Comparison of ENCODE assay signal across 9 mouse cellular contexts in genomic region chr5:32862469-32863132, GRCm38 (mm10). TPM values are rescaled to one million over a fixed set of nuclear protein-coding genes. Genes with fewer than 3 reads are reported as not detected.
DNase-seq lines count a peak whose midpoint lies in the region; ATAC-seq and TF ChIP-seq lines count a peak whose summit lies in the region.
"Had no signal": no experiment of that assay in that cellular context is flagged by ENCODE, and none has a peak within 500 bp of the region (broad histone marks: within the 10 kb centered on the region; RNA-seq: fewer than 3 reads in every experiment).

No protein-coding gene starts in this region.

- H3K36me3 ChIP-seq in megakaryocyte, embryonic 14.5 days (replicated peaks; ENCODE audit: low read length), result peaks cover 22% of the 10 kb centered on the region
- H3K36me3 ChIP-seq in forebrain, embryonic 14.5 days (ENCODE audit: control insufficient read depth, insufficient read depth, low read length), result peaks cover 8% of the 10 kb centered on the region
- H3K36me3 ChIP-seq in limb, embryonic 14.5 days (ENCODE audit: control insufficient read depth, insufficient read depth, low read length), result peaks cover 6% of the 10 kb centered on the region
- peaks cover 2% of the 10 kb centered on the region for H3K36me3 ChIP-seq in neural tube, embryonic 15.5 days

- H3K4me2 ChIP-seq in forebrain, embryonic 14.5 days (ENCODE audit: low read length), result peak overlapping the region; percentile 76; the same call in 1 of the 2 replicates
- H3K4me2 ChIP-seq in limb, embryonic 14.5 days (replicated peaks; ENCODE audit: low read depth, low read length, severe bottlenecking), result peak overlapping the region; percentile 76
- H3K4me2 ChIP-seq in neural tube, embryonic 15.5 days, result peak overlapping the region; percentile 74

- no peak for TF ChIP-seq POLR2A in limb, embryonic 14.5 days (IDR thresholded peaks at IDR 0.05; ENCODE audit: borderline replicate concordance, extremely low read depth, insufficient read depth, insufficient read length)

- no peak overlapping the region for H3K9ac ChIP-seq in forebrain, embryonic 14.5 days (ENCODE audit: low read length)
- H3K9ac ChIP-seq in limb, embryonic 14.5 days (ENCODE audit: low read depth, low read length, severe bottlenecking), result no peak overlapping the region
- H3K9ac ChIP-seq in neural tube, embryonic 15.5 days (replicated peaks), result no peak overlapping the region

- ATAC-seq in megakaryocyte, adult 5-6 weeks (ENCODE audit: poor library complexity, severe bottlenecking), result no peak
- ATAC-seq in forebrain, embryonic 14.5 days, result no peak
- ATAC-seq in limb, embryonic 14.5 days (ENCODE audit: low FRiP score, low read depth), result no peak
- ATAC-seq in neural tube, embryonic 15.5 days (ENCODE audit: low FRiP score), result no peak

- H3K27me3 ChIP-seq in megakaryocyte, embryonic 14.5 days (replicated peaks), result no peaks in the 10 kb centered on the region
- no peaks in the 10 kb centered on the region for H3K27me3 ChIP-seq in forebrain, embryonic 14.5 days (replicated peaks; ENCODE audit: control insufficient read depth, insufficient read depth, low read length)
- no peaks in the 10 kb centered on the region for H3K27me3 ChIP-seq in limb, embryonic 14.5 days (ENCODE audit: control insufficient read depth, insufficient read depth, low read length)
- H3K27me3 ChIP-seq in neural tube, embryonic 15.5 days (replicated peaks), result no peaks in the 10 kb centered on the region

- peak; percentile 14 for DNase-seq in forebrain, embryonic 14.5 days (ENCODE audit: low spot score)
- DNase-seq in limb, embryonic 14.5 days (ENCODE audit: low spot score), result peak; percentile 40
- no peak for DNase-seq in layer of hippocampus, adult 9-11 months
- DNase-seq in gastrocnemius, postnatal 10 days, result no peak
- DNase-seq in gastrocnemius, adult 8-10 months (ENCODE audit: low spot score in 2 of 2), result no peak

- peaks cover 21% of the 10 kb centered on the region for H3K4me1 ChIP-seq in megakaryocyte, embryonic 14.5 days
- H3K4me1 ChIP-seq in forebrain, embryonic 14.5 days (ENCODE audit: control insufficient read depth, insufficient read depth, low read length), result peaks cover 4% of the 10 kb centered on the region; the same call in 1 of the 2 replicates
- H3K4me1 ChIP-seq in limb, embryonic 14.5 days (ENCODE audit: control insufficient read depth, insufficient read depth, low read length), result peaks cover 7% of the 10 kb centered on the region
- peaks cover 11% of the 10 kb centered on the region for H3K4me1 ChIP-seq in neural tube, embryonic 15.5 days

- H3K27ac ChIP-seq in forebrain, embryonic 14.5 days (ENCODE audit: low read depth, low read length), result no peak overlapping the region
- no peak overlapping the region for H3K27ac ChIP-seq in limb, embryonic 14.5 days (replicated peaks; ENCODE audit: low read depth, low read length)
- no peak overlapping the region for H3K27ac ChIP-seq in neural tube, embryonic 15.5 days (replicated peaks)

- peak overlapping the region; percentile 96 for H3K4me3 ChIP-seq in megakaryocyte, embryonic 14.5 days (replicated peaks)
- peak overlapping the region; percentile 66; the same call in 1 of the 2 replicates for H3K4me3 ChIP-seq in forebrain, embryonic 14.5 days (ENCODE audit: low read depth, low read length)
- H3K4me3 ChIP-seq in limb, embryonic 14.5 days (replicated peaks; ENCODE audit: low read length), result peak overlapping the region; percentile 76
- H3K4me3 ChIP-seq in neural tube, embryonic 15.5 days (replicated peaks), result 0 out of 2 replicates have a peak overlapping the region, but pooled peaks have one; percentile 67

- WGBS in forebrain, embryonic 14.5 days, result 65% methylated on average over 6 of the region's 6 CpGs
- 68% methylated on average over 6 of the region's 6 CpGs for WGBS in limb, embryonic 14.5 days
- 58% methylated on average over 6 of the region's 6 CpGs for WGBS in neural tube, embryonic 15.5 days

- H3K9me3 ChIP-seq in megakaryocyte, embryonic 14.5 days, result no peaks in the 10 kb centered on the region
- H3K9me3 ChIP-seq in forebrain, embryonic 14.5 days (replicated peaks; ENCODE audit: control insufficient read depth, low read length), result no peaks in the 10 kb centered on the region
- H3K9me3 ChIP-seq in limb, embryonic 14.5 days (ENCODE audit: control insufficient read depth, low read length), result no peaks in the 10 kb centered on the region
- no peaks in the 10 kb centered on the region for H3K9me3 ChIP-seq in neural tube, embryonic 15.5 days (replicated peaks)

RNA-seq across cellular contexts. Expression of gene Depdc5, which starts 0.9 kb away (rescaled TPM):
- polyA plus RNA-seq in megakaryocyte, embryonic 14.5 days (2012; ENCODE audit: insufficient read depth, low replicate concordance), result 0.47 and 0.94 TPM in 2 replicates
- total RNA-seq in megakaryocyte, adult 5-6 weeks (2015), result 23.2 and 27.1 TPM in 2 replicates
- total RNA-seq in megakaryocyte, adult 5-6 weeks (2017), result 25.9 and 27.7 TPM in 2 replicates
- polyA plus RNA-seq in forebrain, embryonic 14.5 days (2014; fragmentation: Nextera tagmentation; extraction: Ambion mirVana), result 19.0 and 23.2 TPM in 2 replicates
- polyA plus RNA-seq in limb, embryonic 14.5 days (2012; rRNA removed), result 26.6 and 27.4 TPM in 2 replicates
- 18.2 and 23.5 TPM in 2 replicates for polyA plus RNA-seq in limb, embryonic 14.5 days (2014; fragmentation: Nextera tagmentation; extraction: Ambion mirVana)
- polyA plus RNA-seq in neural tube, embryonic 15.5 days (2015; fragmentation: Nextera tagmentation; extraction: Ambion mirVana), result 24.9 and 25.4 TPM in 2 replicates
- total RNA-seq in gastrocnemius, postnatal 10 days (2021), result 10 to 100 TPM; 14.2 to 14.5 TPM
- 10 to 100 TPM; 12.4 to 15.5 (median 14.0) TPM for total RNA-seq in gastrocnemius, adult 8-10 months (2022)

RNA-seq across cellular contexts. Expression of gene Prr14l, which starts 8.5 kb away (rescaled TPM):
- polyA plus RNA-seq in megakaryocyte, embryonic 14.5 days (2012; ENCODE audit: insufficient read depth, low replicate concordance), result 0.36 and 1.3 TPM in 2 replicates
- total RNA-seq in megakaryocyte, adult 5-6 weeks (2015), result 30.9 and 34.4 TPM in 2 replicates
- total RNA-seq in megakaryocyte, adult 5-6 weeks (2017), result 27.7 and 48.4 TPM in 2 replicates
- polyA plus RNA-seq in forebrain, embryonic 14.5 days (2014; fragmentation: Nextera tagmentation; extraction: Ambion mirVana), result 10.5 and 11.3 TPM in 2 replicates
- polyA plus RNA-seq in limb, embryonic 14.5 days (2012; rRNA removed), result 14.9 and 23.7 TPM in 2 replicates
- 13.9 and 14.4 TPM in 2 replicates for polyA plus RNA-seq in limb, embryonic 14.5 days (2014; fragmentation: Nextera tagmentation; extraction: Ambion mirVana)
- 9.6 and 10.2 TPM in 2 replicates for polyA plus RNA-seq in neural tube, embryonic 15.5 days (2015; fragmentation: Nextera tagmentation; extraction: Ambion mirVana)
- 10 to 100 TPM in 1 of 2 experiments, 1 to 10 TPM in 1; 8.2 to 10.0 TPM for total RNA-seq in gastrocnemius, postnatal 10 days (2021)
- total RNA-seq in gastrocnemius, adult 8-10 months (2022), result 1 to 10 TPM; 3.9 to 4.9 (median 4.2) TPM

RNA-seq across cellular contexts. Expression of gene Gm20671, which starts 35.7 kb away (rescaled TPM):
- 1.2 TPM in 1 of 2 replicates, not detected in the other for polyA plus RNA-seq in megakaryocyte, embryonic 14.5 days (2012; ENCODE audit: insufficient read depth, low replicate concordance)
- not detected in 2 replicates for total RNA-seq in megakaryocyte, adult 5-6 weeks (2015)
- 1.2 TPM in 1 of 2 replicates, not detected in the other for total RNA-seq in megakaryocyte, adult 5-6 weeks (2017)
- not detected in 2 replicates for polyA plus RNA-seq in forebrain, embryonic 14.5 days (2014; fragmentation: Nextera tagmentation; extraction: Ambion mirVana)
- 1.9 and 6.9 TPM in 2 replicates for polyA plus RNA-seq in limb, embryonic 14.5 days (2012; rRNA removed)
- not detected in 2 replicates for polyA plus RNA-seq in limb, embryonic 14.5 days (2014; fragmentation: Nextera tagmentation; extraction: Ambion mirVana)
- polyA plus RNA-seq in neural tube, embryonic 15.5 days (2015; fragmentation: Nextera tagmentation; extraction: Ambion mirVana), result not detected in 2 replicates
- not detected for total RNA-seq in gastrocnemius, postnatal 10 days (2021)
- total RNA-seq in gastrocnemius, adult 8-10 months (2022), result under 1 TPM in 2 of 4 experiments, not detected in 2; 0.25 to 0.29 TPM
- total RNA-seq: layer of hippocampus, postnatal 10 days had no signal

Comparison
In these comparisons a context has a peak if more than half of its experiments do, and no peak if none do; other contexts are left out.
1. DNase-seq: peak in forebrain, embryonic 14.5 days (single experiment) and limb, embryonic 14.5 days (single experiment); none in layer of hippocampus, adult 9-11 months (single experiment), gastrocnemius, postnatal 10 days (single experiment) and gastrocnemius, adult 8-10 months (0 of 2).
2. Peak in every context shown above with its lines, with median percentiles within 50 percentile points of each other: H3K4me3 ChIP-seq and H3K4me2 ChIP-seq.